Comparison of ENCODE assay signal across 32 mouse cellular contexts in the genomic region with DNA sequence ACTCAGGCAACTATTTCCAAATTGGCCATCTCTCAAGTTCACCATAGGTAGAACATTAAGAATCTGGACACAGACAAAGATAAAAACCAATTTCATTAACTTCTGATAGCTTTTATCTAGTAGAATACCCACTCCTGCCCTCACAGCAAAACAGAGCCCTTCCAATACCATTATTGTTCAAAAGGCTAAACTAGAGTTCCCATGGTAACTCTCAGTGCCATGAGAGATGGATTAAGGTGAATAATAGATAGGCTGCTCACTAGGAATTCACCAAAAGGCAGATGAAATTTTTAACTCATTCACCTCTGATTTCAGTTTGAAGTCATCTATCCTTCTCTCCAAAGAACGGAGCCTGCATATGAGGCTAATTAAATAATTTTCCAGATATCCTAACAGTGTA. TPM values are rescaled to one million over a fixed set of nuclear protein-coding genes. Genes with fewer than 3 reads are reported as not detected.
DNase-seq lines count a peak whose midpoint lies in the region; ATAC-seq and TF ChIP-seq lines count a peak whose summit lies in the region.
"Had no signal": no experiment of that assay in that cellular context is flagged by ENCODE, and none has a peak within 500 bp of the region (broad histone marks: within the 10 kb centered on the region; RNA-seq: fewer than 3 reads in every experiment).

No protein-coding gene starts in this region.

- peak; percentile 41 for DNase-seq in midbrain, embryonic 11.5 days (ENCODE audit: low spot score, missing footprints)
- DNase-seq in midbrain, postnatal 0 days (ENCODE audit: low spot score), result no peak
- DNase-seq in midbrain, embryonic 10.5 days (ENCODE audit: low spot score), result no peak
- DNase-seq: adrenal gland, adult 8-10 months; adrenal gland, postnatal 14 days; adrenal gland, postnatal 36 days; B cell, adult 2 months; cerebellum, adult 11 months; cerebellum, adult 18-20 months; cerebellum, adult 8-10 months; cerebellum, adult 9-11 months; cerebellum, postnatal 14 days; cerebellum, postnatal 36 days; embryo, embryonic 11 days had no signal

- H3K36me3 ChIP-seq in midbrain, embryonic 11.5 days (ENCODE audit: control insufficient read depth, insufficient read depth, low read length), result no peaks in the 10 kb centered on the region
- no peaks in the 10 kb centered on the region for H3K36me3 ChIP-seq in midbrain, postnatal 0 days (ENCODE audit: insufficient read depth, low read length)
- H3K36me3 ChIP-seq in midbrain, embryonic 15.5 days (replicated peaks), result no peaks in the 10 kb centered on the region
- no peaks in the 10 kb centered on the region for H3K36me3 ChIP-seq in midbrain, embryonic 10.5 days
- H3K36me3 ChIP-seq in midbrain, embryonic 16.5 days (ENCODE audit: control insufficient read depth, insufficient read depth, low read length), result no peaks in the 10 kb centered on the region
- H3K36me3 ChIP-seq in hindbrain, embryonic 13.5 days, result no peaks in the 10 kb centered on the region
- H3K36me3 ChIP-seq: embryonic facial prominence, embryonic 13.5 days; embryonic facial prominence, embryonic 15.5 days; forebrain, embryonic 10.5 days; forebrain, embryonic 12.5 days; G1E had no signal

- no peak overlapping the region for H3K4me3 ChIP-seq in midbrain, embryonic 11.5 days (ENCODE audit: low read depth, low read length)
- no peak overlapping the region for H3K4me3 ChIP-seq in midbrain, postnatal 0 days (ENCODE audit: low read depth, low read length)
- H3K4me3 ChIP-seq in midbrain, embryonic 15.5 days, result no peak overlapping the region
- H3K4me3 ChIP-seq in midbrain, embryonic 10.5 days, result no peak overlapping the region
- no peak overlapping the region for H3K4me3 ChIP-seq in midbrain, embryonic 16.5 days (ENCODE audit: low read depth, low read length)
- H3K4me3 ChIP-seq in hindbrain, embryonic 13.5 days, result no peak overlapping the region
- H3K4me3 ChIP-seq: embryonic facial prominence, embryonic 13.5 days; embryonic facial prominence, embryonic 15.5 days; erythroblast, embryonic 14.5 days; forebrain, embryonic 10.5 days; forebrain, embryonic 12.5 days had no signal

- no peaks in the 10 kb centered on the region for H3K27me3 ChIP-seq in midbrain, embryonic 11.5 days (ENCODE audit: control insufficient read depth, insufficient read depth, low read length)
- H3K27me3 ChIP-seq in midbrain, postnatal 0 days (ENCODE audit: insufficient read depth, low read length), result no peaks in the 10 kb centered on the region
- no peaks in the 10 kb centered on the region for H3K27me3 ChIP-seq in midbrain, embryonic 15.5 days (replicated peaks)
- no peaks in the 10 kb centered on the region for H3K27me3 ChIP-seq in midbrain, embryonic 10.5 days (ENCODE audit: low read depth, poor library complexity, severe bottlenecking)
- H3K27me3 ChIP-seq in midbrain, embryonic 16.5 days (ENCODE audit: control insufficient read depth, insufficient read depth, low read depth, low read length), result no peaks in the 10 kb centered on the region
- no peaks in the 10 kb centered on the region for H3K27me3 ChIP-seq in hindbrain, embryonic 13.5 days
- H3K27me3 ChIP-seq: CH12.LX; embryonic facial prominence, embryonic 13.5 days; embryonic facial prominence, embryonic 15.5 days; forebrain, embryonic 12.5 days; Patski had no signal

- no peak for TF ChIP-seq CTCF in midbrain, postnatal 0 days (IDR thresholded peaks at IDR 0.05)

- H3K27ac ChIP-seq in midbrain, embryonic 11.5 days (ENCODE audit: low read depth, low read length), result no peak overlapping the region
- H3K27ac ChIP-seq in midbrain, postnatal 0 days (ENCODE audit: low read depth, low read length), result no peak overlapping the region
- peak overlapping the region; percentile 15; the same call in 1 of the 2 replicates for H3K27ac ChIP-seq in midbrain, embryonic 15.5 days
- no peak overlapping the region for H3K27ac ChIP-seq in midbrain, embryonic 10.5 days (replicated peaks)
- no peak overlapping the region for H3K27ac ChIP-seq in midbrain, embryonic 16.5 days (ENCODE audit: low read length)
- no peak overlapping the region for H3K27ac ChIP-seq in hindbrain, embryonic 13.5 days
- H3K27ac ChIP-seq: embryonic facial prominence, embryonic 13.5 days; embryonic facial prominence, embryonic 15.5 days; forebrain, embryonic 10.5 days; forebrain, embryonic 12.5 days had no signal

- no peak for ATAC-seq in midbrain, embryonic 11.5 days (ENCODE audit: low FRiP score)
- no peak for ATAC-seq in midbrain, postnatal 0 days (ENCODE audit: low FRiP score)
- 0 out of 2 replicates have a peak, but pooled peaks have one; percentile 70 for ATAC-seq in midbrain, embryonic 15.5 days (replicated peaks)
- peak; percentile 70; the same call in 1 of the 2 replicates for ATAC-seq in midbrain, embryonic 16.5 days
- ATAC-seq in hindbrain, embryonic 13.5 days (ENCODE audit: low FRiP score), result no peak
- ATAC-seq: activated CD4-positive, CD25-positive, alpha-beta regulatory T cell, adult 4 months; CD4-positive, CD25-positive, alpha-beta regulatory T cell, adult 4 months; forebrain, embryonic 14.5 days; forebrain, embryonic 16.5 days; Patski had no signal

- no peaks in the 10 kb centered on the region for H3K9me3 ChIP-seq in midbrain, embryonic 11.5 days (ENCODE audit: control insufficient read depth, low read length)
- H3K9me3 ChIP-seq in midbrain, postnatal 0 days (ENCODE audit: low read length), result no peaks in the 10 kb centered on the region
- H3K9me3 ChIP-seq in midbrain, embryonic 15.5 days, result no peaks in the 10 kb centered on the region
- no peaks in the 10 kb centered on the region for H3K9me3 ChIP-seq in midbrain, embryonic 10.5 days (replicated peaks)
- no peaks in the 10 kb centered on the region for H3K9me3 ChIP-seq in midbrain, embryonic 16.5 days (replicated peaks; ENCODE audit: control insufficient read depth, low read length, poor library complexity, severe bottlenecking)
- no peaks in the 10 kb centered on the region for H3K9me3 ChIP-seq in hindbrain, embryonic 13.5 days
- H3K9me3 ChIP-seq: embryonic facial prominence, embryonic 13.5 days; embryonic facial prominence, embryonic 15.5 days; forebrain, embryonic 10.5 days; forebrain, embryonic 12.5 days; G1E had no signal

- 75% methylated on average over 1 of the region's 1 CpGs for WGBS in midbrain, embryonic 11.5 days
- 54% methylated on average over 1 of the region's 1 CpGs for WGBS in midbrain, postnatal 0 days
- WGBS in midbrain, embryonic 15.5 days, result 53% methylated on average over 1 of the region's 1 CpGs
- 87% methylated on average over 1 of the region's 1 CpGs for WGBS in midbrain, embryonic 10.5 days
- WGBS in midbrain, embryonic 16.5 days, result 27% methylated on average over 1 of the region's 1 CpGs
- WGBS in hindbrain, embryonic 13.5 days, result 87% methylated on average over 1 of the region's 1 CpGs

- H3K9ac ChIP-seq in midbrain, embryonic 11.5 days (ENCODE audit: low read length), result no peak overlapping the region
- H3K9ac ChIP-seq in midbrain, postnatal 0 days (replicated peaks; ENCODE audit: low read length, poor library complexity, severe bottlenecking), result no peak overlapping the region
- H3K9ac ChIP-seq in midbrain, embryonic 15.5 days, result no peak overlapping the region
- H3K9ac ChIP-seq in midbrain, embryonic 16.5 days (ENCODE audit: low read depth, low read length), result no peak overlapping the region
- H3K9ac ChIP-seq in hindbrain, embryonic 13.5 days, result no peak overlapping the region
- H3K9ac ChIP-seq: embryonic facial prominence, embryonic 13.5 days; embryonic facial prominence, embryonic 15.5 days; forebrain, embryonic 12.5 days had no signal

- H3K4me2 ChIP-seq in midbrain, embryonic 11.5 days, result no peak overlapping the region
- no peak overlapping the region for H3K4me2 ChIP-seq in midbrain, postnatal 0 days (ENCODE audit: low read depth, low read length, poor library complexity, severe bottlenecking)
- no peak overlapping the region for H3K4me2 ChIP-seq in midbrain, embryonic 15.5 days
- H3K4me2 ChIP-seq in midbrain, embryonic 16.5 days (ENCODE audit: low read length), result no peak overlapping the region
- H3K4me2 ChIP-seq in hindbrain, embryonic 13.5 days, result no peak overlapping the region
- H3K4me2 ChIP-seq: embryonic facial prominence, embryonic 13.5 days; embryonic facial prominence, embryonic 15.5 days; forebrain, embryonic 12.5 days had no signal

- no peaks in the 10 kb centered on the region for H3K4me1 ChIP-seq in midbrain, embryonic 11.5 days (ENCODE audit: control insufficient read depth, insufficient read depth, low read length)
- no peaks in the 10 kb centered on the region for H3K4me1 ChIP-seq in midbrain, postnatal 0 days (ENCODE audit: insufficient read depth, low read length)
- no peaks in the 10 kb centered on the region for H3K4me1 ChIP-seq in midbrain, embryonic 15.5 days
- H3K4me1 ChIP-seq in midbrain, embryonic 10.5 days, result peaks cover 10% of the 10 kb centered on the region
- H3K4me1 ChIP-seq in midbrain, embryonic 16.5 days (ENCODE audit: control insufficient read depth, insufficient read depth, low read length), result no peaks in the 10 kb centered on the region; the same call in 1 of the 2 replicates
- H3K4me1 ChIP-seq in hindbrain, embryonic 13.5 days (replicated peaks), result no peaks in the 10 kb centered on the region; the same call in 1 of the 2 replicates
- H3K4me1 ChIP-seq: embryonic facial prominence, embryonic 13.5 days; embryonic facial prominence, embryonic 15.5 days; forebrain, embryonic 12.5 days had no signal

RNA-seq across cellular contexts. Expression of gene Hdgfl1, which starts 45.7 kb away (rescaled TPM):
- not detected in 2 replicates for polyA plus RNA-seq in midbrain, embryonic 11.5 days (2014; fragmentation: Nextera tagmentation; extraction: Ambion mirVana)
- total RNA-seq in midbrain, postnatal 0 days (2014; rRNA removed), result not detected in 2 replicates
- polyA plus RNA-seq in midbrain, postnatal 0 days (2015; fragmentation: Nextera tagmentation; extraction: Ambion mirVana), result not detected in 2 replicates
- not detected in 2 replicates for polyA plus RNA-seq in midbrain, embryonic 15.5 days (2015; fragmentation: Nextera tagmentation; extraction: Ambion mirVana)
- polyA plus RNA-seq in midbrain, embryonic 10.5 days (2016; fragmentation: Nextera tagmentation; extraction: Ambion mirVana), result not detected in 2 replicates
- polyA plus RNA-seq in midbrain, embryonic 16.5 days (2015; fragmentation: Nextera tagmentation; extraction: Ambion mirVana), result not detected in 2 replicates
- not detected in 2 replicates for polyA plus RNA-seq in hindbrain, embryonic 13.5 days (2015; fragmentation: Nextera tagmentation; extraction: Ambion mirVana)
- total RNA-seq: adrenal gland, adult 18-20 months; adrenal gland, adult 8-10 months; adrenal gland, postnatal 14 days; adrenal gland, postnatal 36 days; CH12.LX; common myeloid progenitor, adult 5-6 weeks; G1E had no signal
- polyA plus RNA-seq: activated CD4-positive, CD25-positive, alpha-beta regulatory T cell, adult 4 months; CD4-positive, CD25-positive, alpha-beta regulatory T cell, adult 4 months; embryonic facial prominence, embryonic 11.5 days; embryonic facial prominence, embryonic 13.5 days; embryonic facial prominence, embryonic 15.5 days; erythroblast, embryonic 14.5 days; forebrain, embryonic 10.5 days; forebrain, embryonic 12.5 days; forebrain, embryonic 14.5 days; forebrain, embryonic 16.5 days; G1E; Patski had no signal

Comparison
In these comparisons a context has a peak if more than half of its experiments do, and no peak if none do; other contexts are left out.
1. ATAC-seq: peak in midbrain, embryonic 15.5 days (single experiment) and midbrain, embryonic 16.5 days (single experiment); none in midbrain, embryonic 11.5 days (single experiment), midbrain, postnatal 0 days (single experiment) and hindbrain, embryonic 13.5 days (single experiment).